Comparison of ENCODE assay signal across 8 mouse cellular contexts in genomic region chr1:134641507-134641906, GRCm38 (mm10). TPM values are rescaled to one million over a fixed set of nuclear protein-coding genes. Genes with fewer than 3 reads are reported as not detected.
A peak's percentile ranks its signal among the peaks of the same experiment; 100 is the strongest.
DNase-seq lines count a peak whose midpoint lies in the region; ATAC-seq and TF ChIP-seq lines count a peak whose summit lies in the region.

No protein-coding gene starts in this region.

- no peak overlapping the region for H3K4me2 ChIP-seq in hindbrain, embryonic 12.5 days (replicated peaks)
- H3K4me2 ChIP-seq in stomach, postnatal 0 days (replicated peaks; ENCODE audit: low read depth), result no peak overlapping the region

- H3K36me3 ChIP-seq in hindbrain, embryonic 10.5 days, result no peaks in the 10 kb centered on the region
- H3K36me3 ChIP-seq in hindbrain, embryonic 12.5 days, result no peaks in the 10 kb centered on the region
- H3K36me3 ChIP-seq in stomach, postnatal 0 days (ENCODE audit: control insufficient read depth, insufficient read depth, low read length), result no peaks in the 10 kb centered on the region

- no peak for TF ChIP-seq EP300 in stomach, postnatal 0 days (optimal IDR thresholded peaks at IDR 0.05)

- H3K27ac ChIP-seq in hindbrain, embryonic 10.5 days, result no peak overlapping the region
- H3K27ac ChIP-seq in hindbrain, embryonic 12.5 days, result no peak overlapping the region
- no peak overlapping the region for H3K27ac ChIP-seq in stomach, postnatal 0 days (replicated peaks)

- ATAC-seq in hindbrain, embryonic 12.5 days (ENCODE audit: low FRiP score), result no peak
- ATAC-seq in stomach, postnatal 0 days (ENCODE audit: low FRiP score, low TSS enrichment), result 0 out of 2 replicates have a peak, but pooled peaks have one; percentile 9
- ATAC-seq in inflammation-experienced regulatory T-cells, adult 6 months, result no peak

- H3K9ac ChIP-seq in hindbrain, embryonic 12.5 days, result no peak overlapping the region
- H3K9ac ChIP-seq in stomach, postnatal 0 days (ENCODE audit: low read length), result no peak overlapping the region

- H3K27me3 ChIP-seq in hindbrain, embryonic 10.5 days (ENCODE audit: insufficient read depth, poor library complexity, severe bottlenecking), result peaks cover 40% of the 10 kb centered on the region
- peaks cover 36% of the 10 kb centered on the region for H3K27me3 ChIP-seq in hindbrain, embryonic 12.5 days
- no peaks in the 10 kb centered on the region; the same call in 1 of the 2 replicates for H3K27me3 ChIP-seq in stomach, postnatal 0 days (ENCODE audit: control insufficient read depth, insufficient read depth, low read length)

- peaks cover 35% of the 10 kb centered on the region for H3K4me1 ChIP-seq in hindbrain, embryonic 10.5 days (replicated peaks)
- H3K4me1 ChIP-seq in hindbrain, embryonic 12.5 days, result peaks cover 16% of the 10 kb centered on the region
- H3K4me1 ChIP-seq in stomach, postnatal 0 days (replicated peaks; ENCODE audit: control insufficient read depth, insufficient read depth), result no peaks in the 10 kb centered on the region

- TF ChIP-seq CTCF in stomach, postnatal 0 days (IDR thresholded peaks at IDR 0.05; ENCODE audit: low read depth), result peak; percentile 57

- peak; percentile 44 for DNase-seq in hindbrain, embryonic 10.5 days (ENCODE audit: low spot score)
- peak; percentile 51 for DNase-seq in right cerebral cortex, postnatal 14 days
- no peak for DNase-seq in right cerebral cortex, postnatal 25 days
- peak; percentile 59 to 73 for DNase-seq in cerebellum, postnatal 10 days
- no peak for DNase-seq in stomach, postnatal 0 days (ENCODE audit: low spot score)
- no peak for DNase-seq in urinary bladder, postnatal 4 days (ENCODE audit: low spot score in 2 of 2)

- WGBS in hindbrain, embryonic 10.5 days, result 24% methylated on average over 3 of the region's 3 CpGs
- WGBS in hindbrain, embryonic 12.5 days, result 22% methylated on average over 3 of the region's 3 CpGs
- WGBS in stomach, postnatal 0 days, result 28% methylated on average over 3 of the region's 3 CpGs

- H3K9me3 ChIP-seq in hindbrain, embryonic 10.5 days, result no peaks in the 10 kb centered on the region
- no peaks in the 10 kb centered on the region for H3K9me3 ChIP-seq in hindbrain, embryonic 12.5 days (replicated peaks)
- no peaks in the 10 kb centered on the region for H3K9me3 ChIP-seq in stomach, postnatal 0 days (ENCODE audit: control insufficient read depth, low read length)

- no peak overlapping the region for H3K4me3 ChIP-seq in hindbrain, embryonic 10.5 days
- no peak overlapping the region for H3K4me3 ChIP-seq in hindbrain, embryonic 12.5 days
- H3K4me3 ChIP-seq in stomach, postnatal 0 days (ENCODE audit: low read depth, low read length), result no peak overlapping the region

RNA-seq across cellular contexts. Expression of gene Syt2, which starts 5.0 kb away (rescaled TPM):
- 4.8 and 4.9 TPM in 2 replicates for polyA plus RNA-seq in hindbrain, embryonic 10.5 days (2016; fragmentation: Nextera tagmentation; extraction: Ambion mirVana)
- 4.1 and 4.5 TPM in 2 replicates for polyA plus RNA-seq in hindbrain, embryonic 12.5 days (2016; fragmentation: Nextera tagmentation; extraction: Ambion mirVana)
- polyA plus RNA-seq in stomach, postnatal 0 days (2015; fragmentation: Nextera tagmentation; extraction: Ambion mirVana), result 0.50 and 0.58 TPM in 2 replicates
- under 1 TPM; 0.10 to 0.44 (median 0.11) TPM for polyA plus RNA-seq in inflammation-experienced regulatory T-cells, adult 6 months (2017; shearing (Covaris generic))

Comparison
In these comparisons a context has a peak if more than half of its experiments do, and no peak if none do; other contexts are left out.
1. DNase-seq: peak in hindbrain, embryonic 10.5 days (single experiment), right cerebral cortex, postnatal 14 days (single experiment) and cerebellum, postnatal 10 days (2 of 2); none in right cerebral cortex, postnatal 25 days (single experiment), stomach, postnatal 0 days (single experiment) and urinary bladder, postnatal 4 days (0 of 2).